Mouse (Mus musculus): Measurements from ENCODE around the gene Bmp5.

Gene Bmp5

DNA sequence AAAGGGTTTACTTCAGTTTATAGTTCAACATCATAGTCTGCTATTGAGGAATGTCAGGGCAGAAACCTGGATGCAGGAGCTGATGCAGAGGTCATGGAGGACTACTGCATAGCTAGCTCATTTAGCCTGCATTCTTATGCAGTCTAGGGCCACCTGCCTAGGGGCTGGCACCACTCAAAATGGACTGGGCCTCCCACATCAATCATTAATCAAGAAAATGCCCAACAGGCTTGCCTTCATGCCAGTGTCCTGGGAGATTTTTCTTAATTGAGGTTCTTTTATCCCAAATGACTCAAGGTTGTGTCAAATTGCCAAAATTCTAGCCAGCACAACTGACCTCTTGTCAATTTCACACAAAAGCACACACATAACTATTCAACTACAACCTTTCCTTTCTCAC, 70.8 kb downstream of the Bmp5 start:
- DNase-seq = no peak

DNA sequence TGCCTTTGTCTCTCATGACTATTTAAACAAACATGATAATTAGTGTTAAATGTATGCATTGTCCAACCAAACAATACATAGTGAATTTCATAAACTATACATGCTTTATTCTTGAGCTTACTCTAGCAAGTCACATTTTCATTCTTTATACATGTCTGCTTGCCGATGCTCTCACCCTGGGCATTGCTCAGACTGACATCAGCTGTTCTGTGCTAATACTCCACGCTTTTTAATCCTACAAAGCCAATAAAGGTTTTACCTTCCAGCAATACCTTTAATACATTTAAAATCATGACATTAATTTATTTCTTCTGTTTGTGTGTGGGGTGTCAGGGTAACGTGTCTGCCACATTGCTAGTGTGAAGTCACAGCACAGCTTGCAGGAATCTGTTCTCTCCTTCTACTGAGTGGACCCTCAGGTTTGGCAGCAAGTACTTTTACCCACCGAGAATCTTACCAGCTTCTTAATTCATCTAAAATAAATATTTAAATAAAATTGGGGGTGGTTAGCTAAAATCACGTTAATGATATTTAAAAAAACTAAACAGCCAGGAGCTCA, 75.6 kb downstream of the Bmp5 start:
- DNase-seq = no peak

DNA sequence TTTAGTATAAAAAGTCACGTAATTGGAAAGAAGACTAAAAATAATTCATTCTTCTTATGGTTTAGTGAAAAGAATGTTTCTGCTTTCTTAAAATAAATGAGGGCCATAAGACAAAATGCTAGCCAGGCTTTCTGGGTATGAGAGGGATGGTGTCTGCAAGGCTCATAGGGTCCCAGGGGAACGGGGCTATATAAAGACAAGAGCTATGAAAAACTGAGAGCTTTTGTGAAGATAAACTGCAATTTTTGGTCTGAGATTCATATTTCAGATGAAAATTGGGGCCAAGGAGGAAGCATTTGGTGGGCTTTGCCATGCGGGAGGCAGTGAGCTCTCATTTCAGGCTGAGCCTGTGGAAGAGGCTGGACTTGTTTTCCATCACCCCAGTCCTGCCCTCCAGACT, 83.0 kb downstream of the Bmp5 start:
- no peak for DNase-seq

DNA sequence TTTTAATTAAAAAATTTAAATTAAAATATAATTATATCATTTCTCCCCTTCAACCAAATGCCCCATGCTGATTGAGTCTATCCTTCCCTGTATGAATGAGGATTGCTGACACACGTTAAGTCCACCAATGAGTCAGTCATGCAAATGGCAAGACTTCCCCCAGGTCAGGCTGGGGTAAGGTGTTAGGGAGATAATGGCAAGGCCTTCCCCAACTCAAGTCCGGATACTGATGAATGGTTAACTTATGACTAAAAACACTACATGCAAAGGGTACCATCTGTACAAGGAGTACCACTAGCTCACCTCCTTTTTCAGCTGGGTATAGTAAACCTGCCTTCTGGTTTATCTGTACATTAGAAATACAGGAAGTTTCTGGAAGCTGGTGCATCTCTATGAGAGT, 83.8 kb downstream of the Bmp5 start:
- no peak for DNase-seq

GRCm38 (mm10) chr9:75870332-75871177, 95.4 kb downstream of the Bmp5 start:
- DNase-seq = no peak

DNA sequence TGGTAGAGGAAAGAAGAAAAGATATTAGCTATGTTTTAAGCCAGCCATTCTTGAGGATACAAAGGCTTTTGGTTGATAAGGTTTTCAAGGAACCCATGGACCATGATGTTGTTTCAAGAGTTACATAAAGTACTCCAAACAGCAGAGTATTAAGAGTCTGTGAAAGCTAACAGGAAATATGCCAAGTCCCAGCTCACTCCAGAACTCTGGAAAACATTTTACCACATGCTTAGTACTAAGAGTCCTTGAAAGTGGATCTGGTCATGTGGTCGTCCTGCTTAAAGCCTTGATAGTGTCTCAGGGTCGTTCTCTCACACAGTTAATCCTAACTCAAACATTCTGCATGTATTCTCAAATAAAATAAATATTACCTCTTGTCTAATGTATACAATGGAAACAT, 101.2 kb downstream of the Bmp5 start:
- no peak for DNase-seq

DNA sequence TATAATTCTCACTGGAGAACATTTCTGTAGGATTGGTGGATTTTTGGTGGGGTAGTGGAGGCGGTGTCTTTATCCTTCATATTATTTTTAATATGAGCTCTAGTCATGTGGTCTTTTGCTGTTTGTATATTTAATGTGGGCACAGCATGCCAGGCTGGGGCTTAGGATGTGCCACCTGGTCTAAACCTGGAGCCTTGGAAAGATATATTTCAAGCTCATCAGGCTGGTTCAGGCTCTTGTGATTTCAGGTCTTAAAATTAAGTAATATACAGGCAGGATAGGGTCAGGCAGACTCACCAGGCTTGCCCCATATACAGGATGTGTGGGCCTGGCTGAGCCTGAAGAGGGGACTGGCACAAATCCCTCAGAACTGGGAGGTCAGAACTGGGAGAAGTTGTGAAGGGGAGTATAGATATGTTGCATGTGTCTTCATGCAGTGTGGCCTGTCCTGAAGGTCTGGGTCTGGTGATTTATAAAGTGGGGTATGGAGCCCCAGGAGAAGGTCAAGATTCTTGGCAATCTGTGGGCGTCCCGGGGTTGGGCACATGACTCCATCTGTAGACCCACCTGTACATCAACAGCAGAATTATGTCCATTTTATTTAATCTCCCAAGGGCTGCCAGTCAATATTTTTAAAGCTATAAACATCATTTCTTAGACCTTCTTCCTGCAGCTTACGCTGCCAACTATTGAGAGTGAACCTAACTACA, 108.5 kb downstream of the Bmp5 start:
- DNase-seq = peak; percentile 83 to 91

GRCm38 (mm10) chr9:75886801-75887544, 111.8 kb downstream of the Bmp5 start:
- no peak for DNase-seq

DNA sequence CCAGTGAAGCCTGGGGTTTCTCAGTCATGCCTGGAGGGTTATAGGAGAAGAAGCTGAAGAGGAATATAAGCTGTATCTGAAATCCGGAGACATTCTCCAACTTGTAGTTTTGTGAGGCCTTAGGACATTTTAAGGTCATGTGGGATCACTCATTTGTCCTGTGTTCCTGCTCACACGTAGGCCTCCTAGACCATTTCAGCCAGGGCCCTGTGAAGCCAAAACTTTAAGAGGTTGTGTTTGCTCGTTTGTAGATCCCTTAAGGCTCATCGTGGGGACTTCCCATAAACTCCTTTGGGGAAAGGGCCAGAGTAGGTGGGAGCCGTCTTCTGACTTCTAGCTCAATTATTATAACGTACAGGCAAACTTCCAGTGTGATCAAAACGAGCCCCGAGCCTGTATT, 121.8 kb downstream of the Bmp5 start:
- DNase-seq = no peak

GRCm38 (mm10) chr9:75898022-75898421, 122.9 kb downstream of the Bmp5 start:
- no peak for DNase-seq

DNA sequence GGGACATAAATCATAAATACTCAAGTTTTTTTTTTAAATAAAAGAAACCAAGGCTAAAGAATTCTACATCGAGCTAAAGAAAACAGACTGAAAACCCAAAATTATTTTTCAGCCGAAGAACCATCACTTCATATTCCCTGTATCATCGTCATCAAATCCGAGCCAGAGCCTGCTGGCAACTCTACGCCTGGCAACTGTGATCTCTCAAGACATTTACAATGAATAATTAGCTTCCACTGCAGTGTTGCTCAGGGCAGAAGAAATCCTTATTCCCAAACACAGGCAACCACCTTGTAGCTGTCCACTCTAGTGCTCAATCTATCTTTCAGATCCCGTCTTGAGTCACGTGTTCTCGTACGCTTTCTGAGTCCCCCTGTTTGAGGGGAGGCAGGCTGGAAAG, 126.1 kb downstream of the Bmp5 start:
- peak; percentile 65 to 69 for DNase-seq

DNA sequence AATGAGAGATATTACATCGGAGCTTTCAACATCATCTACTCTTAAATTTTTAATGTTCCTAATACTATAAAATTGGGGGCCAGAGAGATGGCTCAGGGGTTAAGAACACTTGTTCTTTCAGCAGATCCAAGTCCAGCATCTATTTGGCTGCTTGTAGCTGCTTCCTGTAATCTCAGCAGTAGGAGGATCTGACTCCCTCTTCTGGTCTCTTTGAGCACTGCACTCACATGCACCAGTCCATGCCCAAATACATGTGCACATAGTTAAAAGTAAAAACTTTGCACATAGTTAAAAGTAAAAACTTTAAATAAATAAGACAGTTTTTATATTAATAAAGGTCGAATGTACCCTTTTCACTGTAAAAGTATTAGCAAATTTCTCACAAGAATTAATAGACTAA, 130.3 kb downstream of the Bmp5 start:
- peak; percentile 48 to 57 for DNase-seq

DNA sequence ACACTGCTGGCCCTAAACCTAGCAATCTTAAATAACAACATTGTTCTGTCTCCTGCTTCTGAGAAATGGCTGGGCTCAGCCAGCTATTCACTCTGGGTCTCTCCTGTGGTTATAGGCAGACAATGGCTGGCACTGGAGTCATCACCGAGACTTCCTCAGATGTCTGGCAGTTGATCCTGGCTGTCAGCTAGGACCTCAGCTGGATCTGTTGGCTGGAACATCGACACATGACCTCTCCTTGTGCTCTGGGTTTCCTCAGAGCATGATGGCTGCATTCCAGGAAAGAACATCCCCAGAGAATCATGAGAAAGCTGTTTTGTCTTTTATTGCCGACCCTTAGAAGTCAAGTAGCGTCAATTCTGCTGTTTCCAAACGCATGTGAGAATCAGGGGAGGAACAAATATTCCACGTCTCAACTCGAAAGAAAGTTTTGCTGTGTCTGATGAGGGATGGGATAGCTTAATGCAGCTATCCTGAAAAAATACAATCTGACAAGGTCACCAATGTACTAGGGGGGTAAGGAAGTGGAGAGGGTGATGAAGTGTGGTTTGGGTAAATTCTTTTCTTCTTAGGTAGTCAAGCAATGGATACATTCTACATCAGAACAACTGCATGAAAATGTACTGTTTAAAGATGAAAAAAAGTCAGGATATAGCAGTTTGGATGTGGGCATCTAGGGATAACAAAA, 135.1 kb downstream of the Bmp5 start:
- peak; percentile 85 to 88 for DNase-seq

- DNase-seq = no peak
Measured at GRCm38 (mm10) chr9:75911542-75911941, 136.4 kb downstream of the Bmp5 start.

DNA sequence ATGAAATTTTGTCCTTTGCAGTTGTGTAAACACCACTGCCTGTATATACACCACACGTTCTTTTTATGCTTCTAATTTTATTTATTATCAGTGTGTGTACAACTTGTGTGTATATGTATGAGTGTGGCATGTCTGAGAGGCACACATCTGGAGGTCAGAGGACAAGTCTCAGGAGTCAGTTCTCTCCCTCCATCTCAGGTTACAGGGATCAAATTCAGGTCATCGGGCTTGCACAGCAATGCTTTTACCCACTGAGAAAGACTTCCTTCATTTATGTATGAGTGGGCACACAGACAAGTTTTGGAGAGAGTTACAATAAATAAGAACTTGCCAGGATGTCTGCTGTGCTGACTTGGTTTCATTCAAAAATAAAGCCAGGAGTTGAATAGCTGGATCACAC, 140.9 kb downstream of the Bmp5 start:
- no peak for DNase-seq

DNA sequence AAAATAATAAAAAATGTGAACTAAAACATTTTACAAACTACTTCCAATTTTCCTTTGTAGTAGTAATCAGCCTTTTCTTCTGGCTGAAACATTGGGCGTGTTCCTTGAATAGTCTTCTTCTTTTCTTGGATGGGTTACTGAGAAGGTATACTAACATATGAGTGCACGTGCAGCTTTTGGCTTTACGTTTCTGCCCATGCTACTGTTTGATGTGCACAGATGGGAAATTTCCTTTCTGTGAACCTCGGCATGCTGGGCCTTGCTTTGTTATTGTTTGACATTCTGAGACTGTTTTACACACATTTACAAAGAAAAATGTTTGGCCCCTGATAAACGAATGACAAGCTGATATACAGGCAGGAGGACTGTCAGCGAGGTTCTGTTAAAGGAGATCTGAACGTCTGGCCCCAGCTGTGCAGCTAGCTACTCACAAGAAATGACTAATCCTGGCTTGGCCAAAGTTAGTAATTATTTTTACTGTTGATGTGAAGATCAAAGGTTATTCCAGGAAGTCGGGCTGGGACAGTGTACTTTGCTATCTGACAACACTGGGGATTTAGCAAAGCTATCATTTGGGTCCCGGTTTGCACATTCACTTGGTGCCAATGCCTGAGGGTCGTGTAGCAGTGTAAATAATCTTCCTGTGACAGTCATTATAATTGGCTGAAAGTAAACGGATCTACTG, 152.2 kb downstream of the Bmp5 start:
- DNase-seq = no peak

DNA sequence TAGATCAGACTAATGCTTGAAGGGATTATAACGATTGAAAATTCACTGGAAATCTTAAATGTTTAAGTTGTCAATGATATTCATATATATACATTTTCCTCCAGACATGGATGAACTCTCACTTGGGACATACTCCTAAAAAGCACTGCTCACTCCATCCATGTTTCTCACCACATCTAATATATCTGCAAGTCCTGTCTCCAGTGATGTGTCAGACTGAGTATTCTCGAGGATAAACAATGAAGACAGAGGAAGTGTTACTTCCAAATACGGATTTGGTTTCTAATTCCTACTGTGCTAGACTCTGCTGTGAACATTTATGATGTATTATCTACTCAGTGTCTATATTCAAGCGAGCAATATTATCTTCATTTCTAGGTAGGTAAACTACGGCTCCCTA, 152.9 kb downstream of the Bmp5 start:
- no peak for DNase-seq

DNA sequence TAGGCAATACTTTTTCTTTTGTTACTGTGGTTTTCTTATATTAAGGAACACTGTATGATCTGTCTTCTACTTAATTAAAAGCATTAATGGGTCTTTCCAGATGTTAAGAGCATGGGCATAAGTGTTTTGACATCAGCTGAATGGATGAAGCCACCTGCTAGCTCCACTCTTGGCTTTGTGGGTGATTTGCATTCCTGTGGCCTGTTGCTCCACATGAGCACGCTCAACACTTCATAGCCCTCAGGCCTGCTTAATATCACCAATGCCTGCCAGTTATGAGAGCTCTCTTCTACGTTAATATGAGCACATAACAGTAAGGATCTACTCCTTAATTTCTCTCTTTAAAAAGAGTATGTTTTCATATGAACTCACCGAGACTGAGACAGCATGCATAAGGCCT, 169.5 kb downstream of the Bmp5 start:
- no peak for DNase-seq

All from cerebellum, postnatal 10 days (tissue).